Mouse (Mus musculus): ENCODE measurements around the gene Mapk1ip1l.
A peak's percentile ranks its signal among the peaks of the same experiment; 100 is the strongest.

Mapk1ip1l gene

DNA sequence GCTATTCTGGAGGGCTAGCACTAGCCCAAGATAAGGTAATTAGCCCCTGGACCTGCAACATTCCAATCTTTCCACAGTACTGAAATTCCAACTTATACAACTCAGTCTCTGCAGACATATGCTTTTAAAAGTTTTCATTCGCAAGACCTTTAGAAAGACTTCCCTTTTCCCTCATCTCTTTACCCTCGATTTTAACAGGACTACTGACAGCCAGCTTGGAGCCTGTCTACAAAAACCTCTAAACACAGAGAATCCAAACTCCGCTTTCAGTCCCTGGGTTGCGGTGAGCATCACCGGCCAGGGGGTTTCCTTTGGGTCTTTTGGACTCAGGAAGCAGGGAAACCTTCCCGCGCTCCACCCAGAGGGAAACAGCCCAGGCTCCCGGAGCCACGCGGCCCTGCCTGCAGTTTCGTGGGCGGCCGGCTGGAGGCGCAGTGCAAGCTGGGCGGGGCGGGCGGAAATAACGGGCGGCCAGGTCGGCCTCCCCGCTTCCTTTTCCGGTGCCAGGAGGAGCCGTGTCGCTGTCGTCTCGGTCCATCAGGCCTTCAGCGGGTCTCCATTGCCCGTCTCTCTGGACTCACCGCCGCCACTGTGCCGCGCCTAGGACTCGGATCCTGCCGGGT, at the start of gene Mapk1ip1l:
Gene Mapk1ip1l, plus strand, starts transcription at position 482 of the 623 bp plus-strand sequence.
- DNase-seq = peak; percentile 95

DNA sequence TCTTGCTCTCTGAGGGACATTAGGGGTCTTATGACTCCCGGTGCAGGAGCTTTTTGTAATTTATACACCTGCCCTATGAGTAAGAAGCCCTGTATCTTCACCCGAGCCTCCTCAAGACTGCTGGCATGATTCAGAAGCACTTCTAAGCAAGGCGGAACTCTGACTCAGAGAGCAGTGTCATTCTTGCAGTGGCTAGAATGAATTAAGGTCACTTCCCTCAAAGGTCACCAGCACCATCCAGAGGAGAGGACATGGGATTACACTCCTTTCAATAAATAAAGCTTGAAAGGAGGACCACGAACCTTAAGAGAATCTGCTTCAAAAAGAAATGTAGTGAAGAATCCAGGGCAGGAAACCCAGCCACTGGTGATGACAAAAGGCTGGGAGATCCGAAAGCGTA, 48.2 kb upstream of the Mapk1ip1l start:
- no peak for DNase-seq

DNA sequence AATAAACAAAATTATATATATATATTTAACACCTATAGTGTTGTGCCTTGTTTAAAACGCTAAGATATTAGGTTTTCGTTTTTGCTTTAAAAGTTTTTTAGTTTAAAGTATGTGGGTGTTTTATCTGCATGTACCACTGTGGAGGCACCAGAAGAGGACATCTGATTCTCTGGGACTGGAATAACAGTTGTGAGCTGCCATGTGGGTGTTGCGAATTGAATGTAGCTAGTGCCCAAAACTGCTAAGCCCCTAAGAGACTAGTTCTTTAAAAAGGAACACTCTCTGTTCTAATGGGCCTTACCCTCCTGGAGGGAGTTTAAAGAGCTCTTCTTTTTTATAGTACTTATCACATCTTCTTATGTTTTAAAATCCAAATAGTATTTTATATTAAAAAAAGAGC, 33.2 kb upstream of the Mapk1ip1l start:
- no peak for DNase-seq

DNA sequence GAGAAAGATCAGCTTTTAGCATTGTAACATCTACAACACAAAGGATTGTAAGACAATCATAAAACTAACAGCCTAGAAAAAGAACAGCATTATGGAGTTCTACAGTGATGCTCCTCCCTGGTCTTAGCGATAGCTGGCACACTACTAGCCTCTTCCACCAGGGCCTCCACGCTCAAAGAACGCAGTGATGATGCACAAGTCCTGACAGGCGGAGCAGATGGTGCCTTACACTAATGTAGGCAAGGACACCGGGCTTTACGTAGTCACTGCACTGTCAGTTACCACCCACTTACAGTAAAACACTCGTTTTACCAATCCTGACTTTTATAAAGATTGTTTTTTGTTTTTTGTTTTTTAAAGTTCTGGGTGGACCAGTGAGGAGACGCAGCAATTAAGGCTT, 32.2 kb upstream of the Mapk1ip1l start:
- DNase-seq = no peak

DNA sequence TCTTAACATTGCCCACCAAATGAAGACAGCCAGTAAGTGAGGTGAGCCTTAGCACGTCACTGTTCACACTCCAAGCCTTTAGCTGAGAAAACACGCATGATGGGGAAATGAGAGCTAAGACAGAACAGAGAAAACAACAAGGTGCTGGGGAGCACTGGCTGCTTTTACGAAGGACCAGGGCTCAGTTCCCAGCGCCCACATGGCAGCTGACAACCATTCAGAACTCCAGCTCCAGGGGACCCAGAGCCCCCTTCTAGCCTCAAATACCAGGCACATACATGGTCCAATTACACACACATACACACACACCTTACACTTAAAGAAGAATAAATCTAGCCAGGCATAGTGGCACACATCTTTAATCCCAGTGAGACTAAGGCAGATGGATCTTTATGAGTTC, 29.0 kb upstream of the Mapk1ip1l start:
- DNase-seq = no peak

DNA sequence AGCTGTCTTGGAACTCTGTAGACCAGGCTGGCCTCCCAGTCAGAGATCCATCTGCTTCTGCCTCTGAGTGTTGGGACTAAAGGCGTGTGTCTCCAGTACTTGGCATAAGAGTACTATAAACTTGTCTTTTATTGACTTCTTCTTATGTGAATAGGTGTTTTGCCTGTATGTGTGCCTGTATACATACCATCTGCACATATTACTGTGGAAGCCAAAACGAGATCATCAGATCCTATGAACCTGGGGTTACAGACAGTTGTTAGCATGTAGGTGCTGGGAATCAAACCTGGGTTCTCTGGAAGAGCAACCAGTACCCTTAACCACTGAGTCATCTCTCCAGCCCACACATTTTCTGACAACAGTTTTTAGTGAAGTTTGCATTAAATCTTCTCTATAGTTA, 28.4 kb upstream of the Mapk1ip1l start:
- DNase-seq = no peak

DNA sequence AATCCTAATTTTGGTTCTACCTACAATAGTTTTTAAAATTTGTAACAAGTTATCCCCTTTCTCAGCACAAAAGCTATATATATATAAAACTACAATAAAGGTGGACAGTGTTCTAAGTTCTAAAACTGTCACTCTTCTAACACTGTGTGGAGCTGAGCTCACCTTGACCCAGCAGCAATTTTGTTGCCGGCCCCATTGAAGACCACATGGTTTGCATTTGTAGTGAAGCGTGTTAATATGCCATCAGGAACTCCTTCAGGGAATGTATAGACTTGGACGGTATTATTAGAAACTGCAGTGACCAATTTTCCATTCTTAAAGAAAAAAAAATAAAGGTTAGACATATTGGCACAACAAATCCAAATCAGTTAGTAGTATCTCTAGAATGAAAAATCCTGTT, 24.3 kb upstream of the Mapk1ip1l start:
- DNase-seq = no peak

DNA sequence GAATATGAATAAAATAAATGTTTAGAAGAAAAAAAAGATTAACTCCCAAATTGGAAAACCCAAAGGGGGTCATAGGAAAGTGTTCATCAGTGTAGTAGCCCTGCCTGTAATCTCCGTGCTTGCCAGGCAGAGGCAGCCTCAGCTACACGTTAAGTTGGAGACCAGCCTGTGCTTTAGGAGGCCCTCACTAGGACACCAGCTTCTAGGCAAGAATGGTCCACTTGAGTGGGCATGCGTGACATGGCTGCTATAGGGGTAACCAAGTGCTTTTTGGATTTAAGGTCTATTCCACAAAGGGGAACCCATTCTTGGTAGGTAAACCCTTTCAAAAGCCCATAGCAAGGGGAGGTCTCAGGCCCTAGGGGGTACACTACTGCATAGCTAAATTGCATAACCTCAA, 22.6 kb upstream of the Mapk1ip1l start:
- no peak for DNase-seq

DNA sequence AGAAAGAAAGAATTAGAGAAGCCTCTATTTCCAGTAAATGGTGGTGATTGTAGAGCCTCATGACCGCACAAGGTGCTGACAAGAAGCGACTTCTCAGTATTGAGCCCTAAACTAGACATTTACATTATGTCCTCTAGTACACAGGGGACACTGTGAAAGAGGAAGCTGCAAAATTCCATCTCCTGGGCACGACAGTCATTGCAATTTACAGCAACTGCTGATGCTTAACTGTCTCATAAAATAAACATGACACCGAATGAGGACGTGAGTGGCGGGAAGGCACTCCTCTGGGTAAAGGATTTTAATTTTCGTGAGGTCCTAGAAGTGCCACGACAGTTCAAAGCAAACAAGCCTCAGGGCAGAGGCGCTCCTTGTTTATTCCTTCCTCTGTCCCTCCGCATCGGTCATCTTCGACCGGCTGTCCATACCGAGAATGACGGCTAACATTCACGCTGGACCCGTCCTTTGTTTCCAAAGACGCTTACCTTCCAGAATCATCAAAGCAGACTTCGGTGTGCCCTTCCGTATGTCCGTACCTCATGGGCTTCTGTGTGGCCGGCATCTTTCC, 21.9 kb upstream of the Mapk1ip1l start:
- no peak for DNase-seq

DNA sequence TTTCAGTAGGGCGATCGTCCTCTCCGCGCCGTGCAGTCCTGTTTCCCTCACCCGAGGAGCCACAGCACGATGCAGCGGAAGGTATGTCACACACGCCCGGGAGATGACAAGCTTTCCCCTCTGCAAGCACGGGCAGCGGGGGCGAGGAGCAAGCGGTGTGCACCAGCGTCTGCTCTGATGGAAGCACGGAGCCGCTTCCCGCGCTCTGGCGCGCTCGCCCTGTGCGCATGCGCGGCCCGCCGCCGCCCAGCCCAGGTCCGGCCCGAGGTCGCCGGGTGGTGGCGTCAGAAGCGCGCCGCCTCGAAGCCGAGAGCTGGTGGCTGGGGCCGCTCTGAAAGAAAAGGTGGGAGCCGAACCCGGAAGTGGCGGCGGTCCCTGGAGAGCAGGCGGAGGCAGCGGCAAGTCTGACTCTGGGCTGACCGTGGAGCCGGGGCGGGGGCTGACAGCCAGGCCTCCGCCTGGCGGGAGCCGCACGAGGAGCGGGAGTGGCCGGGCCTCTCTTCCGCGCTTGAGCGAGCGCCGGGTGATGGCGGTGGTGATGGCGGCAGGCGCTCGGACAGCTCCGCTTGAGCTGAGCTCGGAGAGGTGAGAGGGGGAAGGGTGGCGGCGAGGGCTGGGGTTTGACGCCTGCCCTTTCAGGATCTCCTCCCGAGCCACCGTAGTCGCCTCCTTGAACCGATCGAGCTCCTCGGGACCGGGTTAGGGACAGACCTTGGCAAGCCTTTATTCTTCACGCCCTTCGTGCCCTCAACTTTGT, 21.3 kb upstream of the Mapk1ip1l start, which contains the start of the genes Wdhd1 and Socs4:
Gene Wdhd1, minus strand, starts transcription at position 221 of the 757 bp plus-strand sequence.
Gene Socs4, plus strand, starts transcription at position 295 of the 757 bp plus-strand sequence.
- DNase-seq = peak; percentile 94

DNA sequence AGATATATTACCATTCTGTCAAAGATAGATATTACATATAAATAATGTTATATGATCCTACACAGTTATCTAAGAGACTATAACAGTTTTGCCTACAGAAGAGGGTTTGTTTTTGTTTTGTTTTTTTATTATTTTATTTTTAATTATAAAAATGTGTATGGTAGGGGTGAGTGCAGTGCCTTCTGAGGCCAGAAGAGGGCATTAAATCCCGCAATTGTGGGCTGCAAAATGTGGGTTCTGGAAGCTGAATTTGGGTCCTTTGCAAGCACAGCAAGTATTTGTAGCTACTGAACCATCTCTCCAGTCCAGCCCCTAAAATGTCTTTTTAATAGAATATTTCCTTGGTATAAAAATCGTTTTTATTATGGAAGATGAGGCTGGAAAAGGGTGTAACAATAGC, 19.0 kb upstream of the Mapk1ip1l start:
- no peak for DNase-seq

DNA sequence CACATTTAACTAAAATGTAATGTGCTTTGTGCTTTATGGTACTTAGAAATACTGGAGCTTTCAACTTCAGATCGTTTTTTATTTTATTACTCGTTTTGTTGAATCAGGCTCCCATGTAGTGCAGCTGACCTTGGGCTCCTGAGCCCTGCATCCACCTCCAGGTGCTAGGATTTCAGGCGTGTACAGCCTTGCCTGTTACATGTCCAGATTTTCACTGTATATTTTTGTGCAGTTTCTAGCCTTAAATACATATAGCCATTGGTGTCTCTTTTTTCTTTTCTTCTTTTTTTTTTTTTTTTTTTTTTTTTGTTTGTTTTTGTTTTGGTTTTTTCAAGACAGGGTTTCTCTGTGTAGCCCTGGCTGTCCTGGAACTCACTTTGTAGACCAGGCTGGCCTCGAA, 16.5 kb upstream of the Mapk1ip1l start:
- DNase-seq = no peak

DNA sequence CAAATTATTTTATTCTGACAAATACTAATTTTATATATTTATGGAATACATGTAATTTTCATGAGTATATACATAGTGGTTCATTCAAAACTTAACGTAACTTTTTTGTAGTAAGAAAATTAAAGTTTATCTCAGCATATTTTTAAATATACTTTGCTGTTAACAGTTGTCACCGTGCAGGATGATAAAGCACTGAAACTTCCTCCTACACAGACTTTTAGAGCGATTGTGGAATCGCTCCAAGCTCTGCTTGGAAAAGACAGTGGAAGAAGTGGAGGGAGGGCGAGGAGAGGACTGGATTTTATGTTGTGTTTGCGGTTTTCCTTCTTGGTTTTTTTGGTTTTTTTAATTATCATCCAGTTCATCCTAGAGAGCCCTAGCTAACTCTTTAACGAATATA, 14.5 kb upstream of the Mapk1ip1l start:
- DNase-seq = no peak

DNA sequence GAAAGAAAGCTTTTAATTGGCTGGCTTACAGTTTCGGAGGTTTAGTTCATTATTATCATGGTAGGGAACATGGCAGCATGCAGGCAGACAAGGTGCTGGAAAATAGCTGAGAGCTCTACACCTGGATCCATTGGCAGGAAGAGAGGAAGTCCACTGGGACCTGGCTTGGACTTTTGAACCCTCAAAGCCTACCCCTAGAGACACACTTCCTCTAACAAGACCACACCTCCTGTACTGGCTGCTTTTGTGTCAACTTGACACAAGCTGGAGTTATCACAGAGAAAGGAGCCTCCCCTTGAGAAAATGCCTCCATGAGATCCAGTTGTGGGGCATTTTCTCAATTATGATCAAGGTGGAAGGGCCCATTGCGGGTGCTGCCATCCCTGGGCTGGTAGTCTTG, 12.8 kb upstream of the Mapk1ip1l start:
- no peak for DNase-seq

DNA sequence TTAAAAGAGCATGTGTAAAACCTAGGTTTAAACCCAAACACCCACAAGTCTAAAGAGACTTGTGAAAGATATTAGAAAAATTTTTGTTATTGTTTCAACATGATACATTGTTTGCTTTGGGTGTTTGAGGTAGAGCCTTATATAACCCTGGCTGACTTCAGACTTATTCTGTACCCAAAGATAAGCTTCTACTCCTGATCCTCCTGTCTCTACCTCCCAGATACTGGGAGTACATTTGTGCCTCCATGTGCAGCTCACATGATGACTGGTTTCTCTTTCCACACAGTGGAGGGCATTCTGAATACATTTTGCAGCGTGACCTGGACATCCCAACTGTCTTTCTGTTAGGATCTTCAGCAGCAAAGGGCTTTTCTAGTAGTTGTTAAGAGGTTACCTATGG, 11.9 kb upstream of the Mapk1ip1l start:
- DNase-seq = no peak

DNA sequence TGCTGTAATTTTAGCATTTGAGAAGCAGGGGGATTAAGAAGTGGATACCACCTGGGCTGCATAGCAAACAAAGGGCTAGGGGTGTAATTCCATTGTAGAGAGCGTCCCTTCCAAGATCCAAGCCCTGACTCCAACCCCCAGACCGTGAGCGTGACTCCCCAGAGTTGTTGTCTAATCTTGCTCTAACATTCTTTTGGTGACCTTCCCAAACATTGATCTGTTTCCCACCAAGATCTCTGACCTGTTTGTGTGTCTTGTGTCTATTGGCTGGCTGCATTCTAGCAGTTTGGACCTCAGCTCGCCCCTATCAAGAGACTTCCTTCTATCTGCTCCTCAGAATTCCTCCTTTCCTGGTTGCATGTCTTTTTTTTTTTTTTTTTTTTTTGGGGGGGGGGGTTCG, 11.0 kb upstream of the Mapk1ip1l start:
- no peak for DNase-seq

DNA sequence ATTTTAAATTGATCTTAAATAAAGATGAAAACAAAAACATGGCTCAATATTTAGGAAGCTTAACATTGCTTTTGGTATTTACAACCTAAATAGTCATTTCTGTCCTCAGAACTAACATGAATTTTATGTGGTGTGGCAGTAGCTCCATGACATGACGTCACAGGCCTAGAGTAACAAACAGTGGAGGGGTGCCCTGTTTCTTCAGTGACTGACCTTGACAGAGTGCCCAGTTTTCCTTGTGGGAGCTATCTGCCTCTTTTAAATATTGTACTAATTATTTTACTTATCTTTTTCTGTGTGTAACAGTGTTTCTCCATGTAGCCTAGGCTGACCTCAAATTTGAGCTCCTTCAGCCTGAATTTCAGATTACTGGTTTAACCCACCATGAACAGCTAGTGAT, 6.3 kb upstream of the Mapk1ip1l start:
- no peak for DNase-seq

DNA sequence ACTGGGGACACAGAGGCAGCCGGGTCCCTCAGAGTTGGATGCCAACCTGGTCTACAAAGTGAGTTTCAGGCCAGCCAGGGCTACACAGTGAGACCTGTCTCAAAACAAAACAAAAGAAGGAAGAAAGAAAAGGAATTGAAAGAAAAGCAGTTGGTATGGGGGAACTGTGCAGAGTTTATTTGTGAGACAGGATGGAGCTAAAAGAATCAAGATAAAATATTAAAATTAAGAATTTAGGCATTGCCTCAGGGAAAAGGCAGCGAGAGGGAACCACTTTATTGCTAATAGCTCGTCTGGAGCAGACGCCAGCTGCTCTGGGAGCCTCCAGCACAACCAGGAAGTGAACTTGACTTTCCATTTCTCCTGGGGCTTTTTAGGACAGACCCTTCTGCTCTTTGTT, 3.9 kb upstream of the Mapk1ip1l start:
- no peak for DNase-seq

DNA sequence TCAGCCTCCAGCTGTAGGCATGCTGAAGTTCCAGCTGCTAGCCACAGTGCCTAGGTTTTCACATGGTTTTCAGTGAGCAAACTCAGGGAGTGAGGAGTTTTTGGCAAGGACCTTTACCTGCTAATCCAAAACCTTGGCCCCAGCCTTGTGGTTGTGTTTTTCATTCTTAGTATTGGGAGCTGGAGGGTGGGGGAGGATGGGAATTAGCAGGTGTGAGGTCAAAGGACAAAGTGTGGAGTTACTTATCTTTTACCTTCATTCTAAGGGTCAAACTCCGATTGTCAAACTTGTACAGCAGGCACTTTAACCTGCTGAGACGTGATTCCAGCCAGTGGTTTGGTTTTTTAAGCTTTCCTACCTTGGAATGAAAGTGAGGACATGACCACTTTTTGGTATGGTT, 1.8 kb upstream of the Mapk1ip1l start:
- DNase-seq = no peak

DNA sequence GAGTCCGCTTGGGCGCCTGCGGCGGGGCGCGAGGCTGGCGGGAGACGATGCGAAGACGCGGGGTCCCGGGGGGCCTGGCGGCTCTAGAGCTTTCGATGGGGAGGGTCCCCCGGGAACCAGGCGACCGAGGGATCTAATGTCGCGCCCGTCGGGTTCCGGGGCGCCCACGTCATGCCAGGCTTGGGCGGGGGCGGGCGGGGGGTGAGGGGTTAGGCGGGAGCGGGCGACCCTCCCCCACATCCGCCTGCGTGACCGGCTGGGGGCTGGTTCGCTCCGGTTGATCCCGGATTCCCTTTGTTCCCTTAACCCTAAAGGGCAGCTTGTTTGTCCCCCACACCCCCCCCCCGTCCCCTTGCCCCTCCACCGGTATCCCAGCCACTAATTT, 334 bp downstream of the Mapk1ip1l start:
- DNase-seq = no peak

DNA sequence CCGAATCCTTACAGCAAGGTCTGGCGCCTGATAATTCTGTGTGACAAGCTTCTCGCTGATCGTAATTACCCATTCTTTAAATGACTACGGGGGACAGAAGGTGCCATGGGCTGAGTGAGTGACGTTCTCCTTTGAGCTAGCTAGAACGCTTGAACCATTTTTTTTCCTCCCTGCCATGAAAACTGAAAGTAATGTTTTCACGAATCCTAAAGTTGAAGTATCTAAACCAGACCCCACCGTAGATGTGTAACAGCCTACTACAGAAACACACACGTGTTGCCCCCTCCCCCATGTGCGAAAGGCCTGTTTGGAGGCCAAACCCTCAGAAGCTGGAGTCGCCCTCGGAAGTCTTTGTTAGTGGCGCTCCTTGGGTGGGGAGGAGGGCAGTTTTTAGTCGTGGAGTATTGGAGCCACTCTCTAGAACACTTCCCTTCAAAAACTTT, 774 bp downstream of the Mapk1ip1l start:
- DNase-seq = no peak

DNA sequence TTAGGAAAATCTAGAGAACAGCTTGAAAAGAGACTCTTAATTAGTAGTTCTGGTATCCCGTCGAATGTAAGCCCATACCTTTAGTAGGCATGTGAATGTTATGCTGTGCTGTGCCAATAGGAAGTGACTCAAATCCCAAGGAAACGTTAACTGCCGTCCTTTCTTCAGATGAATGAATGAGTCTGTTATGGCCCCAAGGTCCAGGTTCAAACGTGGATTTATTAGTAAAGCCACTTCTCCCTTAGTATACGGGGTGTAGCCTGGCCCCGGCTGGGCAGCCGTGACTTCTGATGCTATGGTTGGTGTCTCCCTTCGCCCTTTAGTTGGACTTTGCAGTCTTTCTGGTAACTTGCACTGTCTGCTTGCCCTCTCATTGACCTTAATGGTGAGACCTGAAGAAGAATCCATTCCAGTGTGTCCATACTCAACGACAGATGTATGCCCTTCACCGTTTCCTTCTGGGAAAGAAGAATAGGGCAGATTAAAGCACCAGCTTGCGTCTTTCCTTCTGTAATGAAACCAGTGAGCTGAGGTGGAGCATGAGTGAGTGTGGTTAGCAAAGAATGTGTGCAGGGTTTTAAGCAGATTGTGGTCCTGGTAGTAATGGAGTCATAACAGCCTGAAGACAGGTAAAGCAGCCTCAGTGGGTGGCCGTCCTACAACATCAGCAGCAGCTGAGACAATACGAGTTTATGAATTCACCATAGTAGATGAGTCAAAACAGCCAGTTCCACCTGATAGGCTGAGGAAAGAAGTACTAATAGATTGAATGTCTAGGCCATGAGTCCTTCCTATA, 5.0 kb downstream of the Mapk1ip1l start:
- DNase-seq = no peak

DNA sequence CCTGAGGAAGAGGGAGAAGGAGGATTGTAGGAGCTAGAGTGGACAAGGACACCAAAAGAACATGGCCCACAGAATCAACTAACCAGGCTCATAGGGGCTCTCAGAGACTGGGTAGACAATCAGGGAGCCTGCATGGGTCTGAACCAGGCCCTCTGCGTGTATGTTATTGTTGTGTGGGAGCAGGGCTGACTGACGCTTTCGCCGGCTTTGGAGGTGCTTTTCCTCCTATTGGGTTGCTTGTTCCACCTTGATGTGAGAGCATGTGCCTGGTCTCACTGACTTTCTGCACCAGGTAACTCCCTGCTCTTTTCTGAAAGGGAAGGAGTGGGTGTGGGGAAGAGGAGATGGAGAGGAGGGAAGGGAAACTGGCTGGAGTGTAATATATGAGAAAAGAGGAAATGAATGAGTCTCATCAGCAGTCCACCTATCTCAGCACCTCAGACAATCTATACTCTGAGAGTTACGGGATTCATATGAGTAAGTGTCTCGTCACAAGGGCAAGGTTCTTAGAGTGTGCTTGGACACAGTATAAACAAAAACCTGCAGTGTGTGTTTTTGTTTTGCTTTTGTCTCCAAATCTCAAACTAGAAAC, 6.8 kb downstream of the Mapk1ip1l start:
- no peak for DNase-seq

Data from lung, postnatal 14 days (tissue).